Mouse (Mus musculus): ENCODE results near the gene Lrfn3. TPM values are rescaled to one million over a fixed set of nuclear protein-coding genes. Genes with fewer than 3 reads are reported as not detected.

Gene Lrfn3
- polyA plus RNA-seq, 1 experiment = 0.20 TPM

- TF ChIP-seq CEBPB (IDR thresholded peaks at IDR 0.05; ENCODE audit: low read depth) = no peak
- Histone ChIP-seq H3K4me3 (ENCODE audit: insufficient read depth, poor library complexity, severe bottlenecking) (no peak overlapping the region), H3K36me3 (ENCODE audit: control insufficient read depth, insufficient read depth) (no peaks in the 10 kb centered on the region)
Observed at GRCm38 (mm10) chr7:30315559-30316529, 46.7 kb downstream of the Lrfn3 start.

GRCm38 (mm10) chr7:30314721-30315155 is 47.8 kb downstream of the Lrfn3 start, which contains the start of gene Syne4:
Syne4 (plus strand) TSS chr7:30314807.
- Histone ChIP-seq H3K79me3 (ENCODE audit: low read depth) (no peaks in the 10 kb centered on the region), H3K79me2 (ENCODE audit: control insufficient read depth, insufficient read depth) (no peaks in the 10 kb centered on the region), H3ac (ENCODE audit: control insufficient read depth, insufficient read length, low read depth) (no peak within 1 kb of the TSS), H3K27me3 (ENCODE audit: control insufficient read depth, insufficient read depth, insufficient read length) (no peaks in the 10 kb centered on the region), H3K36me3 (ENCODE audit: control insufficient read depth, insufficient read depth) (no peaks in the 10 kb centered on the region), H3K4me3 (ENCODE audit: insufficient read depth, poor library complexity, severe bottlenecking) (no peak within 1 kb of the TSS)
- TF ChIP-seq MYOD1 (IDR thresholded peaks at IDR 0.05; ENCODE audit: control insufficient read depth, insufficient read length, low read depth) = no peak
- no peak for TF ChIP-seq USF1 (IDR thresholded peaks at IDR 0.05; ENCODE audit: low read depth)
- TF ChIP-seq CEBPB (IDR thresholded peaks at IDR 0.05; ENCODE audit: low read depth) = no peak
- no peak for TF ChIP-seq MYOG (IDR thresholded peaks at IDR 0.05; ENCODE audit: control insufficient read depth, extremely low read depth, insufficient read length)
- TF ChIP-seq FOSL1 (IDR thresholded peaks at IDR 0.05; ENCODE audit: insufficient read depth, low read length, poor library complexity, severe bottlenecking) = no peak
- no peak for TF ChIP-seq CTCF (IDR thresholded peaks at IDR 0.05; ENCODE audit: control insufficient read depth, insufficient read depth, insufficient read length)
- TF ChIP-seq MAX (IDR thresholded peaks at IDR 0.05) = no peak

More at GRCm38 (mm10) chr7:30315559-30316529, 46.7 kb downstream of the Lrfn3 start:
- Histone ChIP-seq H3K79me2 (ENCODE audit: control insufficient read depth, insufficient read depth) (no peaks in the 10 kb centered on the region), H3K79me3 (ENCODE audit: low read depth) (no peaks in the 10 kb centered on the region), H3ac (ENCODE audit: control insufficient read depth, insufficient read length, low read depth) (no peak overlapping the region), H3K27me3 (ENCODE audit: control insufficient read depth, insufficient read depth, insufficient read length) (no peaks in the 10 kb centered on the region)

DNA sequence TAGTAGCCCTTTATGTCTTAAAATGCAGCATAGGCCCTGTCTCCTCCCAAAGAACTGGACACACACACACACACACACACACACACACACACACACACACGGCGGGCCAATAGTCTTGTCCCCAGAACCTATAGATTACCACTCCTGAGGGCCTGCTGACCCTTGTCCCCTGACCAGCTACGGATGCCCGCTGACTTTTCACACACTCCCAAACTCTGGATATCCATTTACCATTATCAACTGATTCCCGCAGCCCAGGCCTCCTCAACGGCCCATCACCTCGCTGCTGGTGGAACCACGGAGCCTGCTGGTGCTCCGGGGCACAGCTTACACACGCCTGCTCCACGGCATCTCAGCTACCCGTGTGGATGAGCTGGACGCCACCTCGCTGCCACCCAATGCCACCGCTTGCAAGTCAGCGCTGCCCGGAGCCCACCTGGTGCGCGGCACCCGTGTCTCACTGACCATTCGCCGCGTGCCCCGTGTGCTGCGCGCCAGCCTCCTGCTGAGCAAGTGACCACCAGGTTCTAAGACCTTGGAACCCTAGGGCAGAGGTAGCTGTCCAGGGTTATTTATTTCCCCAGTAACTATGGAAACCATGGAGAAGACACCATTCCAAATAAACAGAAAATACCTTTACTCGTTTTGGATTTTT is 48.8 kb downstream of the Lrfn3 start:
- Histone ChIP-seq H3K79me2 (ENCODE audit: control insufficient read depth, insufficient read depth) (peaks cover 5% of the 10 kb centered on the region), H3K4me3 (ENCODE audit: insufficient read depth, poor library complexity, severe bottlenecking) (no peak overlapping the region), H3ac (ENCODE audit: control insufficient read depth, insufficient read length, low read depth) (no peak overlapping the region), H3K27me3 (ENCODE audit: control insufficient read depth, insufficient read depth, insufficient read length) (no peaks in the 10 kb centered on the region), H3K79me3 (ENCODE audit: low read depth) (no peaks in the 10 kb centered on the region), H3K36me3 (ENCODE audit: control insufficient read depth, insufficient read depth) (no peaks in the 10 kb centered on the region)
- no peak for TF ChIP-seq MYOD1 (IDR thresholded peaks at IDR 0.05; ENCODE audit: control insufficient read depth, insufficient read length, low read depth)
- TF ChIP-seq MAX (IDR thresholded peaks at IDR 0.05) = no peak
- TF ChIP-seq CTCF (IDR thresholded peaks at IDR 0.05; ENCODE audit: control insufficient read depth, insufficient read depth, insufficient read length) = no peak
- no peak for TF ChIP-seq FOSL1 (IDR thresholded peaks at IDR 0.05; ENCODE audit: insufficient read depth, low read length, poor library complexity, severe bottlenecking)
- no peak for TF ChIP-seq CEBPB (IDR thresholded peaks at IDR 0.05; ENCODE audit: low read depth)
- TF ChIP-seq MYOG (IDR thresholded peaks at IDR 0.05; ENCODE audit: control insufficient read depth, extremely low read depth, insufficient read length) = no peak
- TF ChIP-seq USF1 (IDR thresholded peaks at IDR 0.05; ENCODE audit: low read depth) = no peak

GRCm38 (mm10) chr7:30310136-30310535 is 52.4 kb downstream of the Lrfn3 start:
- Histone ChIP-seq H3K4me3 (ENCODE audit: insufficient read depth, poor library complexity, severe bottlenecking) (no peak overlapping the region), H3K36me3 (ENCODE audit: control insufficient read depth, insufficient read depth) (no peaks in the 10 kb centered on the region), H3K79me2 (ENCODE audit: control insufficient read depth, insufficient read depth) (peaks cover 5% of the 10 kb centered on the region)

GRCm38 (mm10) chr7:30309395-30310129 is 53.0 kb downstream of the Lrfn3 start:
- H3K36me3 ChIP-seq (ENCODE audit: control insufficient read depth, insufficient read depth) = no peaks in the 10 kb centered on the region
- TF ChIP-seq USF1 (IDR thresholded peaks at IDR 0.05; ENCODE audit: low read depth) (no peak), MYOG (IDR thresholded peaks at IDR 0.05; ENCODE audit: control insufficient read depth, extremely low read depth, insufficient read length) (no peak), MAX (IDR thresholded peaks at IDR 0.05) (no peak), CEBPB (IDR thresholded peaks at IDR 0.05; ENCODE audit: low read depth) (no peak), MYOD1 (IDR thresholded peaks at IDR 0.05; ENCODE audit: control insufficient read depth, insufficient read length, low read depth) (no peak), FOSL1 (IDR thresholded peaks at IDR 0.05; ENCODE audit: insufficient read depth, low read length, poor library complexity, severe bottlenecking) (no peak), CTCF (IDR thresholded peaks at IDR 0.05; ENCODE audit: control insufficient read depth, insufficient read depth, insufficient read length) (no peak)
- peaks cover 5% of the 10 kb centered on the region for H3K79me2 ChIP-seq (ENCODE audit: control insufficient read depth, insufficient read depth)

More at GRCm38 (mm10) chr7:30310136-30310535, 52.4 kb downstream of the Lrfn3 start:
- no peak for TF ChIP-seq CTCF (IDR thresholded peaks at IDR 0.05; ENCODE audit: control insufficient read depth, insufficient read depth, insufficient read length)
- TF ChIP-seq MYOG (IDR thresholded peaks at IDR 0.05; ENCODE audit: control insufficient read depth, extremely low read depth, insufficient read length) = no peak
- no peak for TF ChIP-seq MAX (IDR thresholded peaks at IDR 0.05)
- TF ChIP-seq MYOD1 (IDR thresholded peaks at IDR 0.05; ENCODE audit: control insufficient read depth, insufficient read length, low read depth) = no peak
- no peak for TF ChIP-seq FOSL1 (IDR thresholded peaks at IDR 0.05; ENCODE audit: insufficient read depth, low read length, poor library complexity, severe bottlenecking)
- no peak for TF ChIP-seq USF1 (IDR thresholded peaks at IDR 0.05; ENCODE audit: low read depth)
- TF ChIP-seq CEBPB (IDR thresholded peaks at IDR 0.05; ENCODE audit: low read depth) = no peak
- no peaks in the 10 kb centered on the region for H3K79me3 ChIP-seq (ENCODE audit: low read depth)
- H3K27me3 ChIP-seq (ENCODE audit: control insufficient read depth, insufficient read depth, insufficient read length) = no peaks in the 10 kb centered on the region
- H3ac ChIP-seq (ENCODE audit: control insufficient read depth, insufficient read length, low read depth) = no peak overlapping the region

More at GRCm38 (mm10) chr7:30309395-30310129, 53.0 kb downstream of the Lrfn3 start:
- Histone ChIP-seq H3ac (ENCODE audit: control insufficient read depth, insufficient read length, low read depth) (peak overlapping the region; percentile 66), H3K79me3 (ENCODE audit: low read depth) (no peaks in the 10 kb centered on the region), H3K4me3 (ENCODE audit: insufficient read depth, poor library complexity, severe bottlenecking) (peak overlapping the region; percentile 60), H3K27me3 (ENCODE audit: control insufficient read depth, insufficient read depth, insufficient read length) (no peaks in the 10 kb centered on the region)
